ENCODE assay signal across 7 mouse cellular contexts in the genomic region with DNA sequence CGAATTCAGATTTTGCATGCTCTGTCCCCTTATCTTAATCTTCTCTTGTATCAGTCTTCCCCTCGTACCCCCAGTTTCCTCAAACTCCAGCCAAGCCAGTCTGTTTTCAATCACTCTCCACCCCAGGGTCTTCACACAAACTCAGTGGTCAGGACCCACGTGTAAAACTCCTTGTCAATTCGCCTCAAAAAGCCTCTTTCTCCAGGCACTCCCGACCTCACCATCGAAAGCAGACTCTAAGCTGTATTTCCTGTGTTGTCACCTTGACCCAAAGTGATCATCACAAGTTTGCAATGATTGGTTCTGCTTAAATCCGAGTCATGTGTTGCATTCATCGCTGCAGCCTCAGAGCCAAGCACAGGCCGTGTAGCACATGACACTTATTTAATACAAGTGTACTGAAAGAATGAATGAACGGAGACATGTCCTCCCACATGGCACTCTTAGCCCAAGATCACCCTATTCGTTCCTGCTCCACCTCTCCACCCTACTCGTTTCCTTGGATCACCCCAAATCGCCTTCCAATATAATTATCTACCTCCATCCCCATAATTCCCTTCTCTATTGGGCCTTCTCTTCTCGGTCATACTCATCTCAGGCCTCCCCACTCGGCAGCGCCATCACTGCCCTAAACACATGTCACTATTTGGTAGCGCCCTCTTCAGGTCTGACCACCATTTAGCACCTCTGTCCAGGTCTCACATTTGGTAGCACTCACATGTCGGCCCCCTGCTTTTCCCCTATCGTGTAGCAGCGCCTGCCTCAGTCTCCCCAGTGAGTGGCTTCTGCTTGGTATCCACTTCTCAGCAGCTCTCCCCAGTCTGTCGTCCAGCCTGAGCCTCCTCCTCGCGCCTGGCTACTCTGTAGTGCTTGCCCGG. TPM values are rescaled to one million over a fixed set of nuclear protein-coding genes. Genes with fewer than 3 reads are reported as not detected.
DNase-seq lines count a peak whose midpoint lies in the region; ATAC-seq and TF ChIP-seq lines count a peak whose summit lies in the region.

No protein-coding gene starts in this region.

- peak; percentile 67 for DNase-seq in right cerebral cortex, adult 18-20 months
- DNase-seq in right cerebral cortex, postnatal 14 days: no peak
- no peak for DNase-seq in intestine, embryonic 14.5 days (ENCODE audit: low spot score)
- peak; percentile 73 for DNase-seq in lung, postnatal 10 days
- DNase-seq in splenic B cell, adult 2 months (ENCODE audit: low read depth, low spot score): peak; percentile 73

- H3K27ac ChIP-seq in bone marrow macrophage, adult 2 months (ENCODE audit: insufficient read depth, low read depth, low read length): peak overlapping the region; percentile 44
- peak overlapping the region; percentile 60 for H3K27ac ChIP-seq in embryonic fibroblast, embryonic 13.5 days (ENCODE audit: insufficient read depth, low read length)
- peak overlapping the region; percentile 52; the same call in 1 of the 2 replicates for H3K27ac ChIP-seq in intestine, embryonic 14.5 days (ENCODE audit: low read depth)

- H3K9ac ChIP-seq in intestine, embryonic 14.5 days (ENCODE audit: low read length): peak overlapping the region; percentile 73

- peak overlapping the region; percentile 70 for H3K4me2 ChIP-seq in intestine, embryonic 14.5 days (ENCODE audit: low read length)

- TF ChIP-seq CTCF in bone marrow macrophage, adult 2 months (IDR thresholded peaks at IDR 0.05; ENCODE audit: low read depth, low read length): peak; percentile 91
- TF ChIP-seq CTCF in embryonic fibroblast, embryonic 13.5 days (IDR thresholded peaks at IDR 0.05; ENCODE audit: borderline replicate concordance, insufficient read depth, low read length): peak; percentile 52; the same call in 1 of the 2 replicates

- TF ChIP-seq POLR2A in bone marrow macrophage, adult 2 months (IDR thresholded peaks at IDR 0.05; ENCODE audit: borderline replicate concordance, low read depth, low read length): no peak
- 0 out of 2 replicates have a peak, but pooled peaks have one; percentile 31 for TF ChIP-seq POLR2A in embryonic fibroblast, embryonic 13.5 days (IDR thresholded peaks at IDR 0.05; ENCODE audit: low read depth, low read length)

- ATAC-seq in intestine, embryonic 14.5 days (replicated peaks; ENCODE audit: low FRiP score, low TSS enrichment, low read depth): peak; percentile 63; the same call in 1 of the 2 replicates

- WGBS in intestine, embryonic 14.5 days: 7% methylated on average over 24 of the region's 24 CpGs

- peaks cover 34% of the 10 kb centered on the region for H3K4me1 ChIP-seq in bone marrow macrophage, adult 2 months (ENCODE audit: control insufficient read depth, insufficient read depth, low read length)
- H3K4me1 ChIP-seq in embryonic fibroblast, embryonic 13.5 days (ENCODE audit: control insufficient read depth, insufficient read depth, low read length): no peaks in the 10 kb centered on the region
- H3K4me1 ChIP-seq in intestine, embryonic 14.5 days (replicated peaks; ENCODE audit: control insufficient read depth, insufficient read depth, low read length): peaks cover 25% of the 10 kb centered on the region

- H3K27me3 ChIP-seq in intestine, embryonic 14.5 days (replicated peaks; ENCODE audit: control insufficient read depth, insufficient read depth, low read length): no peaks in the 10 kb centered on the region
- H3K27me3 ChIP-seq in splenic B cell, adult 2 months (ENCODE audit: control insufficient read depth, insufficient read depth, low read length, poor library complexity, severe bottlenecking): no peaks in the 10 kb centered on the region

- H3K9me3 ChIP-seq in intestine, embryonic 14.5 days (ENCODE audit: control insufficient read depth, low read length): no peaks in the 10 kb centered on the region

- peaks cover 39% of the 10 kb centered on the region for H3K36me3 ChIP-seq in intestine, embryonic 14.5 days (ENCODE audit: control insufficient read depth, insufficient read depth, low read length)
- no peaks in the 10 kb centered on the region for H3K36me3 ChIP-seq in splenic B cell, adult 2 months (ENCODE audit: control insufficient read depth, insufficient read depth, low read length, poor library complexity, severe bottlenecking)

- H3K4me3 ChIP-seq in bone marrow macrophage, adult 2 months (ENCODE audit: insufficient read depth, low read length): peak overlapping the region; percentile 81
- H3K4me3 ChIP-seq in embryonic fibroblast, embryonic 13.5 days (ENCODE audit: insufficient read depth, low read length): peak overlapping the region; percentile 88
- H3K4me3 ChIP-seq in intestine, embryonic 14.5 days (ENCODE audit: low read depth, low read length): peak overlapping the region; percentile 77

RNA-seq across cellular contexts. Expression of gene Ppp5c, which starts 0.8 kb away (rescaled TPM):
- 70.7 and 83.1 TPM in 2 replicates for polyA plus RNA-seq in bone marrow macrophage, adult 2 months (2012; ENCODE audit: insufficient read depth, insufficient read length, missing spikeins)
- 63.2 and 72.7 TPM in 2 replicates for polyA plus RNA-seq in embryonic fibroblast, embryonic 13.5 days (2011; ENCODE audit: insufficient read length, low read depth, missing spikeins)
- polyA plus RNA-seq in intestine, embryonic 14.5 days (2014; fragmentation: Nextera tagmentation; extraction: Ambion mirVana): 101 and 103 TPM in 2 replicates

RNA-seq across cellular contexts. Expression of gene Ccdc8, which starts 34.4 kb away (rescaled TPM):
- not detected in 2 replicates for polyA plus RNA-seq in bone marrow macrophage, adult 2 months (2012; ENCODE audit: insufficient read depth, insufficient read length, missing spikeins)
- polyA plus RNA-seq in embryonic fibroblast, embryonic 13.5 days (2011; ENCODE audit: insufficient read length, low read depth, missing spikeins): 9.4 and 15.0 TPM in 2 replicates
- polyA plus RNA-seq in intestine, embryonic 14.5 days (2014; fragmentation: Nextera tagmentation; extraction: Ambion mirVana): 24.1 and 26.0 TPM in 2 replicates

RNA-seq across cellular contexts. Expression of gene Hif3a, which starts 35.3 kb away (rescaled TPM):
- polyA plus RNA-seq in bone marrow macrophage, adult 2 months (2012; ENCODE audit: insufficient read depth, insufficient read length, missing spikeins): 0.27 TPM in 1 of 2 replicates, not detected in the other
- 0.16 TPM in 1 of 2 replicates, not detected in the other for polyA plus RNA-seq in embryonic fibroblast, embryonic 13.5 days (2011; ENCODE audit: insufficient read length, low read depth, missing spikeins)
- 55.8 and 58.2 TPM in 2 replicates for polyA plus RNA-seq in intestine, embryonic 14.5 days (2014; fragmentation: Nextera tagmentation; extraction: Ambion mirVana)

RNA-seq across cellular contexts. Expression of gene Gm42372, which starts 44.1 kb away (rescaled TPM):
- polyA plus RNA-seq in bone marrow macrophage, adult 2 months (2012; ENCODE audit: insufficient read depth, insufficient read length, missing spikeins): 0.16 TPM in 1 of 2 replicates, not detected in the other
- not detected in 2 replicates for polyA plus RNA-seq in embryonic fibroblast, embryonic 13.5 days (2011; ENCODE audit: insufficient read length, low read depth, missing spikeins)
- polyA plus RNA-seq in intestine, embryonic 14.5 days (2014; fragmentation: Nextera tagmentation; extraction: Ambion mirVana): 0.51 and 0.62 TPM in 2 replicates

RNA-seq across cellular contexts. Expression of gene Psg16, which starts 46.9 kb away (rescaled TPM):
- 0.12 TPM in 1 of 2 replicates, not detected in the other for polyA plus RNA-seq in bone marrow macrophage, adult 2 months (2012; ENCODE audit: insufficient read depth, insufficient read length, missing spikeins)
- 0.12 TPM in 1 of 2 replicates, not detected in the other for polyA plus RNA-seq in embryonic fibroblast, embryonic 13.5 days (2011; ENCODE audit: insufficient read length, low read depth, missing spikeins)
- 0.11 and 0.36 TPM in 2 replicates for polyA plus RNA-seq in intestine, embryonic 14.5 days (2014; fragmentation: Nextera tagmentation; extraction: Ambion mirVana)

Comparison
In these comparisons a context has a peak if more than half of its experiments do, and no peak if none do; other contexts are left out.
1. DNase-seq: peak in right cerebral cortex, adult 18-20 months (single experiment), lung, postnatal 10 days (single experiment) and splenic B cell, adult 2 months (single experiment); none in right cerebral cortex, postnatal 14 days (single experiment) and intestine, embryonic 14.5 days (single experiment).
2. RNA of gene Hif3a, which starts 35.3 kb away (polyA plus RNA-seq): 55.8 to 58.2 TPM in intestine, embryonic 14.5 days; 0.16 TPM in embryonic fibroblast, embryonic 13.5 days and 0.27 TPM in bone marrow macrophage, adult 2 months; every median in the first group is over 10 times any median in the second.
3. Peak in every context shown above with its lines, with median percentiles within 50 percentile points of each other: H3K27ac ChIP-seq and H3K4me3 ChIP-seq.